Mouse (Mus musculus) thymus, postnatal 25 days (tissue): ENCODE measurements around the gene Erc2.

Experiments used
- DNase-seq: peaks from one replicate; pipeline ENCODE4 v3.0.0; 2022

The Erc2 gene

GRCm38 (mm10) chr14:27778503-27778902 lies 156.3 kb downstream of the Erc2 start:
- DNase-seq = no peak

GRCm38 (mm10) chr14:27778982-27779701 lies 156.9 kb downstream of the Erc2 start:
- no peak for DNase-seq

GRCm38 (mm10) chr14:27781221-27781620 lies 159.0 kb downstream of the Erc2 start:
- no peak for DNase-seq

- DNase-seq = no peak
Measured at GRCm38 (mm10) chr14:27784826-27785225, 162.6 kb downstream of the Erc2 start.

- no peak for DNase-seq
Measured at GRCm38 (mm10) chr14:27785562-27785961, 163.3 kb downstream of the Erc2 start.

GRCm38 (mm10) chr14:27789066-27789898 lies 167.1 kb downstream of the Erc2 start:
- DNase-seq = no peak

- DNase-seq = no peak
Measured at GRCm38 (mm10) chr14:27798184-27798934, 176.1 kb downstream of the Erc2 start.

GRCm38 (mm10) chr14:27800766-27801165 lies 178.5 kb downstream of the Erc2 start:
- DNase-seq = no peak

- DNase-seq = peak; percentile 1
Measured at GRCm38 (mm10) chr14:27803961-27804360, 181.7 kb downstream of the Erc2 start.

- DNase-seq = no peak
Measured at GRCm38 (mm10) chr14:27805064-27805463, 182.8 kb downstream of the Erc2 start.

- DNase-seq = peak; percentile 2
Measured at GRCm38 (mm10) chr14:27808080-27808479, 185.9 kb downstream of the Erc2 start.

GRCm38 (mm10) chr14:27808523-27809114 lies 186.4 kb downstream of the Erc2 start:
- DNase-seq = no peak

GRCm38 (mm10) chr14:27810790-27811189 lies 188.6 kb downstream of the Erc2 start:
- no peak for DNase-seq

GRCm38 (mm10) chr14:27811649-27812048 lies 189.4 kb downstream of the Erc2 start:
- no peak for DNase-seq

- no peak for DNase-seq
Measured at GRCm38 (mm10) chr14:27815739-27816138, 193.5 kb downstream of the Erc2 start.

GRCm38 (mm10) chr14:27818986-27819385 lies 196.8 kb downstream of the Erc2 start:
- no peak for DNase-seq

GRCm38 (mm10) chr14:27821801-27822200 lies 199.6 kb downstream of the Erc2 start:
- no peak for DNase-seq

- DNase-seq = no peak
Measured at GRCm38 (mm10) chr14:27822566-27822965, 200.3 kb downstream of the Erc2 start.

GRCm38 (mm10) chr14:27823048-27823447 lies 200.8 kb downstream of the Erc2 start:
- no peak for DNase-seq

GRCm38 (mm10) chr14:27823897-27824296 lies 201.7 kb downstream of the Erc2 start:
- no peak for DNase-seq

GRCm38 (mm10) chr14:27826829-27827228 lies 204.6 kb downstream of the Erc2 start:
- DNase-seq = no peak

GRCm38 (mm10) chr14:27828089-27828488 lies 205.9 kb downstream of the Erc2 start:
- no peak for DNase-seq

GRCm38 (mm10) chr14:27832196-27832595 lies 210.0 kb downstream of the Erc2 start:
- no peak for DNase-seq
